Mouse (Mus musculus): ENCODE measurements around the gene Tmc8.
"Not testable (repeated sequence)": the region's sequence is repeated elsewhere in the genome, so short reads cannot be mapped to it uniquely, and the experiment has no call there.

Gene Tmc8

GRCm38 (mm10) chr11:117822728-117823241 lies 40.9 kb downstream of the Tmc8 start:
- in situ Hi-C loops (cut with MboI; ENCODE audit: low sequenced_read_pairs) = loop anchor here (5.0 kb wide), 1 partner anchor 115 kb away; no protein-coding TSS in a partner anchor

DNA sequence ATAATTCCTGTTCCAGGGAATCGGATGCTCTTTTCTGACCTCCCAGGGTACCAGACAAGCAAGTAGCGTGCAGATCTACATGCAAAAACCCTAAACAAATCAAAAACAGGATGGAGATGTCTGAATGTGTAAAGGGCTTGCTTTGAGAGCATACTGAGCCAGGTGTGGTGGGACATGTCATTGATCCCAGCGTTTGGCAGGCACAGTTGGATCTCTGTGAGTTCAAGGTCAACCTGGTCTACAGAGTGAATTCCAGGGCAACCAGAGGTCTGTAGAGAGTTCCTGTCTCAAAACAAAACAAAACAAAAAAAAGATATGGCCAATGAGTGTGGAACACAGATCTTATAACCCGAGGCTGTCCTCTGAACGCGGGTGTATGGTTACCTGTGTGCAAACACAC lies 41.5 kb downstream of the Tmc8 start:
- in situ Hi-C loops (cut with MboI; ENCODE audit: low sequenced_read_pairs) = loop anchor here (5.0 kb wide), 1 partner anchor 116 kb away; no protein-coding TSS in a partner anchor

GRCm38 (mm10) chr11:117824060-117824969 lies 42.4 kb downstream of the Tmc8 start:
- in situ Hi-C loops (cut with MboI; ENCODE audit: low sequenced_read_pairs) = loop anchor here (5.0 kb wide), 1 partner anchor 117 kb away; no protein-coding TSS in a partner anchor

GRCm38 (mm10) chr11:117825333-117826101 lies 43.6 kb downstream of the Tmc8 start, which contains the start of the genes Afmid and Tk1:
TSS of gene Afmid (plus strand) at chr11:117825924.
TSS of gene Tk1 (minus strand) at chr11:117826092.
- in situ Hi-C loops (cut with MboI; ENCODE audit: low sequenced_read_pairs) = no loop called here

GRCm38 (mm10) chr11:117826164-117826563 lies 44.3 kb downstream of the Tmc8 start:
- in situ Hi-C loops (cut with MboI; ENCODE audit: low sequenced_read_pairs) = no loop called here

- in situ Hi-C loops (cut with MboI; ENCODE audit: low sequenced_read_pairs) = no loop called here
Measured at GRCm38 (mm10) chr11:117826916-117827315, 45.0 kb downstream of the Tmc8 start.

- in situ Hi-C loops (cut with MboI; ENCODE audit: low sequenced_read_pairs) = no loop called here
Measured at GRCm38 (mm10) chr11:117827386-117827785, 45.5 kb downstream of the Tmc8 start.

DNA sequence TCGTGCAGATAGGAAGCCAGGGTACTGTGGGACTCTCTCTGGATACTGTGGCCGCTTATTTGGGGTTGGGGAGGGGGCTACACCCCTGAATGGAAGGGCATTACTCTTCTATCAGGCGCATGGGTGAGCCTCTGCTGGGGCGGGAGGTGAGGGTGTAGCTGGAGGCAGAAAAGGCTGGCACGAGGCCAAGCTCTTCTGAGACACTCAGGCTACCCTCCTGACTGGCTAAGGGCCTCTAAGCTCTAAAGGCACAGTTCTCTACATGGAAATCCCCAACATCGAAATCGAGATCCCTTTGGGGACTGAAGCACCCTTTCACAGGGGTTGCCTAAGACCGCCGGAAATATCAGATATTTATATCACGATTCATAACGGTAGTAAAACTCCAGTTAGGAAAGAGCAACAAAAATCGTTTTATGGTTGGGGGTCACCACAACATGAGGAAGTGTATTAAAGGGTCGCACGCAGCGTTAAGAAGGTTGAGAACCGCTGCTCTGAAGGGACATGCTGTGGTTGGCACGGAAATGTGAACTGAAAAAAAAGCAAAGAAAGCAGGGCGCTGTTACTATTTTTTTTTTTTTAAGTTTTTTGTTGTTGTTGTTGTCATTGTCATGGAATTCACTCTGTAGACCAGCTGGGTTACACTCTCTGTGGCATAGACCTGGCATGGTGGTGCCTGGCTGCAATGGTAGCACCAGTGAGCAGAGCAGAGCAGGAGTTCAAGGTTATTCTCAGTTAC lies 46.4 kb downstream of the Tmc8 start:
- in situ Hi-C loops (cut with MboI; ENCODE audit: low sequenced_read_pairs) = no loop called here

GRCm38 (mm10) chr11:117828888-117829604 lies 47.2 kb downstream of the Tmc8 start:
- in situ Hi-C loops (cut with MboI; ENCODE audit: low sequenced_read_pairs) = no loop called here

DNA sequence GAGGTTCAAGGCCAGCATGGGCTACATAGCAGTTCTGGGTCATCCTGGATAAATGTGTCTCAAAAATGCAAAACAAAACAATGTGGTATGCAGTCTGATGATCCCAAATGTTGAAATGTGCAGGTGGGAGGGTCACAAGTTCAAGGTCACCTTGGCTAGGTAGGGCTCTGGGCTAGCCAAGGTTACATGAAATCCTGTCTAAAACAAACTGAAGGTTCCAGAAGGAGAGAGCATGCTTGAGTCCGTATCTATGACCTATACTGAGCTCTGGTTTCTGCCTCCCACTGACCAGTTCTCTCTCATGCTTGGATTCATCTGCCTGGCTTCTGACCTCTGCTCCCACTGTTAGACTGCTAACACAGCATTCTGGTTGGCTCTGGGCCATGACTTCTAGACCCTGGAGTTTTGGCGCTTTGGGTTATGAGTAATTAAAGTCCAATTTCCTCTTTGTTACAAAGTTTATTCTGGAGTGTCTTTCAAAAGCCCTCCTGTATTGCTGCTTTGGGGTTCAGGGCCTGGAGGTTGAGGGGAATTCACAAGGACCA lies 47.9 kb downstream of the Tmc8 start:
- in situ Hi-C loops (cut with MboI; ENCODE audit: low sequenced_read_pairs) = no loop called here

DNA sequence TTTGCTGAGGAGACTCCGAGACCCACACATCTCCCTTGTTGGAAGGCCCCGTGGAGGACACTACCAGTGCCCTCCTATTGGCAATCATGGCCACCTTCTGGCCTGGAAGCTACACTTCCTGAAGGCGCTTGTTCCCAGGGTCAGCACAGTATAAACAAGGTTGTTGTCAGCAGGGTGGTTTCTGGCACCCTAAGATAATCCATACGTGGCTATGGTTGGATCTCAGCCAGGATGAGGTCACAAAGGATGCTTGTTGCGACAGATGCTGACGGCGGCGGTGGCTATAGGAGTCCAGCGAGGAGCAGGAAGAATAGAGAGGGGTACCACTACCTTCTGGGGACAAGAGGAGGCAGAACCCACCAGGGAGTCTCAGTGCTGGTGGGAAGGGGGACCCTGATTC lies 48.5 kb downstream of the Tmc8 start:
- in situ Hi-C loops (cut with MboI; ENCODE audit: low sequenced_read_pairs) = no loop called here

DNA sequence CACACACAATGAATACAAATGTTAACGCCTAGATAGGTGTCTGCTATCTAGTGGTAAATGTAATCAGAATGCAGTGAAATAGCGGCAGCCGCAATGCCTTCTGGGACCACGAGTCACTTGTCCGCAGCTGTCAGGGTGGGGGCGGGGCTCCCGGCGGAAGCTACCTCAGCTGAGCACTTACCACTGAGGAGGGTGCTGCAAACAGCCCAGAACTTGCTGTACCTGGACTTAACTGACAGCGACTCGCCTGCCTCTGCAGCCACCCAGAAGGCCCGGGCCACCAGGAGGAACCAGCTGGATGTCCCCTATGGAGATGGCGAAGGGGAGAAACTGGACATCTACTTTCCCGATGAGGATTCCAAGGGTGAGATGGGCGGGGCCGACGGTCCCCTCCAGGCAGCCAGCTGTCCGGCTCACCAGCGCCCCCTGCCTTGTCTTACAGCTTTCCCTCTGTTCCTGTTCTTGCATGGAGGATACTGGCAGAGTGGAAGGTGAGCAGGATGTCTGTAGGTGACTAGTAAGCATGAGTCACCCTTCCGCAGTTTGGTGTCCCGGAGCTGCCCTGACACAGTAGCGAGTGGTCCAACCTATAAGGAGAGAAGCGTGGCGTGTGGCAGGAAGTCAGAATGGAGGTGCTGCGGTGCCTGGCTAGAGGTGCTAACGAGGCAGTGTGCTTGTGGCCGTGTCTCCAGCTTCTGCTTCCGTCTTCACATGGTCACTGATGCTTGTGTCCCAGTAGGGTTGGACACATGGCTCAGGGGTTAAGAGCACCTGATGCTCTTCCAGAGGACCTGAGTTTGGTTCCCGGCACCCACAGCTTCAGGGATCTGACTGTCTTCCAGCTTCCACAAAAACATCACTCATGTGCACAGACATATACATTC lies 50.5 kb downstream of the Tmc8 start:
- in situ Hi-C loops (cut with MboI; ENCODE audit: low sequenced_read_pairs) = no loop called here

DNA sequence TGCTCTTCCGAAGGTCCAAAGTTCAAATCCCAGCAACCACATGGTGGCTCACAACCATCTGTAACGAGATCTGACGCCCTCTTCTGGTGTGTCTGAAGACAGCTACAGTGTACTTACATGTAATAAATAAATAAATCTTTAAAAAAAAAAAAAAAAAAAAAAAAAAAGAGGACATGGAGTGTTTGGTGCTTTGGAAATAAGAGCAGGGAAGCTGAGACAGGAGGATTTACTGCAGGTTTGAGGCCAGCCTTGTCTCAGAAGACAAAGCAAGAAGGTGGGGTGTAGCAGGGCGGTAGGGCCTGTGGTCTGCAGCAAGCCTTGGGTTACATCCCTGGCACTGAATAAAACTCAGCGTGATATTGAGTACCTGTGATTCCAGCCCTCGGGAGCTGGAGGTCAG lies 51.6 kb downstream of the Tmc8 start:
- in situ Hi-C loops (cut with MboI; ENCODE audit: low sequenced_read_pairs) = not testable (repeated sequence)

DNA sequence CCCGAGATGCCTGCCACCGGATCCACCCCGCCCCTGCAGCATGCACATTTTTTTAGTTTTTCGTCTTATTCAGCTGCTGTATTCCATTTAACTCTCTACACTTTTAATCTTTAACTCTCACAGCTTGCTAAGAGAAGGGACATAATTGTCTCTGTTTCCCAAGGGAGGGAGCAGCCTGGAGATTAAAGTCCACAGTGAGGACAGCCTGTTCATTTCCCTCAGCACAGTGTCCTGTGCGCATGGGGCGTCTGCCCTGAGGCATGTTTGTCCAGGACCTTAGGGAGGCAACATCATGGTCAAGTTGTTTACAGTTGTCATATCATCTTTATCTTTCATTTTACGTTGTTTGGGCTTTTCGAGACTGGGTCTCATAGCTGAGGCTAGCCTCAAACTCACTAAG lies 52.2 kb downstream of the Tmc8 start:
- in situ Hi-C loops (cut with MboI; ENCODE audit: low sequenced_read_pairs) = no loop called here

- in situ Hi-C loops (cut with MboI; ENCODE audit: low sequenced_read_pairs) = no loop called here
Measured at GRCm38 (mm10) chr11:117836306-117836705, 54.4 kb downstream of the Tmc8 start.

- in situ Hi-C loops (cut with MboI; ENCODE audit: low sequenced_read_pairs) = no loop called here
Measured at GRCm38 (mm10) chr11:117838572-117838971, 56.7 kb downstream of the Tmc8 start.

GRCm38 (mm10) chr11:117839021-117839420 lies 57.1 kb downstream of the Tmc8 start:
- in situ Hi-C loops (cut with MboI; ENCODE audit: low sequenced_read_pairs) = no loop called here

DNA sequence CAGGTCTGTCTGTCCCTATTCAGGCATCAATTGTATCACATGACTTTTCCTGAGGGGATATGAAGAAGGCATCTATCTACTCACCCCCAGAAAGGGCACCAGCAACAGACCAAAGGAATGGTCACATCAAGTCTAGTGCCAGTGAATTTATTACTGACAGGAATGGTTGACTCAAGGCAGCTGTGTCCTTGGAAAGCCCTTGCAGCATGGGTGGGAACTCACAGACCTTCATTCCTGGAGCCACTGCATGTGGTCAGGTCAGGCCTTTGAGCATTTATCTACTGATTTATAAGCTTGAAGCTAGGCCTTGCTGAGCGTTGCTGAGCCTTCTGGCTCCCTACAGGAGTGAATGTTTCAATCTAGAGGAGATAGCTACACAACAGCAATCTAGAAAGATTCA lies 59.0 kb downstream of the Tmc8 start:
- in situ Hi-C loops (cut with MboI; ENCODE audit: low sequenced_read_pairs) = no loop called here

All from CH12F3 (cell line).